Mouse (Mus musculus) erythroblast, adult 5-6 weeks (primary cell): ENCODE measurements around the gene Slc25a34. TPM values are rescaled to one million over a fixed set of nuclear protein-coding genes. Genes with fewer than 3 reads are reported as not detected.

ENCODE experiments used
- ATAC-seq: replicated peaks from 2 replicates; pipeline ENCODE4 v1.8.0; 2016; ENCODE audit warnings: moderate number of reproducible peaks, mild to moderate bottlenecking, moderate TSS enrichment, inconsistent platforms; ENCODE audit not compliant: poor library complexity, low FRiP score, severe bottlenecking
- total RNA-seq, 2 experiments: library from RNA; stranded (forward) in 1 of 2; stranded (reverse) in 1 of 2; fragments of 150-400 nt in 1 of 2; fragments of 200-764, 138-1000 nt in 1 of 2; gene quantifications; 2 replicates each; pipeline versions ENCODE4 v1.2.3 to v1.2.4; 2015 to 2017; ENCODE audit warnings: low replicate concordance in 2 of 2

The Slc25a34 gene
- total RNA-seq (2015; ENCODE audit: low replicate concordance) = not detected in 2 replicates
- total RNA-seq (2017; ENCODE audit: low replicate concordance) = not detected in 2 replicates

GRCm38 (mm10) chr4:141623666-141624065 is at the start of gene Slc25a34:
Gene Slc25a34 (minus strand): TSS chr4:141623821.
- ATAC-seq = no peak

DNA sequence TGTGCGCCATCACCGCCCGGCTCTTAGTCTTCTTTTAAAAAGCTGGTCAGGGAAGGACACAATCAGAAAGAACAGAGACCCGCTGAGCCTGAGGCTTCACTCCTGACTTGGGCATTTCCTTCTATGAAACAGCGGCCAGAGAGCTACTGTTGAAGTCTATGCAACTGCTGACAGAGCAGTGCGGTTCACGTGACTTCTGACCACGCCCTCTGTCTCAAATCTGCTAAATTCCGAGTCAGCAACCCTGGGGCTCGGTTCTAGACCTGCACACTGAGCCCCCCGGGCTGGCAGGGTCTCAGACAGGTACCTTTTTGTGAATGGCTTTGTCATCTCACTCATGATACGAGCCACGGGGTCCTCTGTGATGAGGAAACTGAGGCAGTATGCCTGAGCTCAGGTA is 48.7 kb upstream of the Slc25a34 start:
- no peak for ATAC-seq

DNA sequence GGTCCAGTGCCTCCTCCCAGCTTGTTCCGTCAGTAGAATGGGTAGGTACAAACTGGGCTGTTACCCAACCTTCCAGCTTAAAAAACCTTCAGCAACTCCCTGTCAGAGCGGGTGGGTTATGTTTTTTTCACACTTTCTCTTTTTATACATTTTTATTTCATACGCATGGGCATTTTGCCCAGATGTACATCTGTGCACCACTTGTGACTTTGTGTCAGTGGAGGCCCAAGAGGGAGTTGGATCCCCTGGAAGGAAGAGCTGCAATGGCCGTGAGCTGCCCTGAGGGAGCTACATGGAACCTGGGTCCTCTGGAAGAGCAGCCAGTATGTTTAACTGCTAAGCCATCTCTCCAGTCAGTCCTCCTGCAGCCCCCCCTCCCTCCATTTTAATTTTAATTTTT is 47.8 kb upstream of the Slc25a34 start:
- ATAC-seq = no peak

DNA sequence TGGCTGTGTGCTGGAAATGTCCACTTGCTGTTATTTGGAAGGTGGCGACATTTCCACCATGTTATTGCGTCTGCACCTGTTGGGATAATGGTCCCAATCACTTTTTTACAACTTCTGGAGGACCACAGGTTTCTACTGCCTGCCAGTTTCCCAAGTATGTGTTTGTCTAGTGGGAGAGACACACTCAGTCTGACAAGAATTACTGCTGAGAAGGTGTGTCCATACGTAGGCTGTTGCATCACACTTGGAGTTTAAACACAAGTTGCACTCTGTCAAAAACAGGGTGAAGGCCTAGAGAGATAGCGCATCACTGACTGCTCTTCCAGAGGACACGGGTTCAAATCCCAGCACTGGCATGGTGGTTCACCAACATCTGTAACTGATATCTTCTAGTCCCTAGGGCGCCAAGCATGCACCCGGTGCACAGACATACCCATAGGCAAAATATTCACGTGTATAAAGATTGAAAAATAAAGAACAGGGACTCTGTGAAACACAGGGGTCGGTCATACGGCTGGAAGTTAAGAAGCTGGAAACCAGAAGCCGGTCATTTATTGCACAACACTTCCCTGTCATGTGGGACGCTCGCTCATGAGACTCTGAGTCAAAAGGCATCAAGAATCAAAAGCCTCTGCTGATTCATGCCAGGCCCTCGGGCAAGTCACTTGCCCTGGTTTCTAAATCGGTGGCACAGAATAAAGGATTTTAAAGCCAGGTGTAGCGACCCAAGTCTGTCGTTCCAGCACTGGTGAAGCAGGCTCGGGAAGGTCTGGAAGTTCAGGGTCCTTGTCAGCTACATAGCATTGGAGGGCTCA is 46.5 kb upstream of the Slc25a34 start:
- no peak for ATAC-seq

- ATAC-seq = 0 out of 2 replicates have a peak, but pooled peaks have one; percentile 4
Measured at GRCm38 (mm10) chr4:141664799-141665198, 41.2 kb upstream of the Slc25a34 start, which contains the start of gene Plekhm2. Gene Plekhm2 (minus strand): TSS chr4:141664899.

DNA sequence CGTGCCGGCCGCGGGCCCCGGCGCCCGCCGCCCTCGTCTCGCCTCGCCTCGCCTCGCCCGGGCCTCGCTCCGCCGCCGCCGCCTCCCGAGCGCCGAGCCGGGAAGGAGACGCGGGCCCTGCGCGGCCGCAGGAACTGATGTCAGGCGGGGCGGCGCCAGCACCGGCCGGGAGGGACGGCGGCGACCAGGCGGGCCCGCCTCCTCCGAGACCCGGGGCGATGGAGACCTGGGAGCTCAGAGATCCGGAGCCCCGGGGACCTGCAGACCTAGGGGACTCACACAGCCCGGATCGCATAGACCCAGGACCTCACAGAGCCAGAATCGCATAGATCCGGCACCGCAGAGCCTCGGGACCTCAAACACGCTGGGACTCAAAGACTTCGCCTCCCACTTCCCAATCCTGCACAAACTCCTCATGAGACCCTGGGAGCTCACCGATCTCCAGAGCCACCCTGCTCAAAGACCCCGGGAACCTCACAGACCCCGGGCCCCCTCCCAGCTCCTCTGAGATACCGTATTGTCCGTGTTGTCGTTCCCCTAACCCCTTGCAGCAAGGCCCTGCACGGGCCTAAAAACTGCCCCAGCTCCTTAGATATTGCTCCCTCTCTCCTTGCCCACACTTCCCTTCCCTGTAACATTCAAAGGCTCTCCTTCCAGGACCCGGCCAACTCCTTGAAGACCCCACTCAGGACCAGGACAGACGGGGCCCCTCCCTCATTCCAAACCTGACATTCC is 40.6 kb upstream of the Slc25a34 start:
- peak; percentile 87 for ATAC-seq

DNA sequence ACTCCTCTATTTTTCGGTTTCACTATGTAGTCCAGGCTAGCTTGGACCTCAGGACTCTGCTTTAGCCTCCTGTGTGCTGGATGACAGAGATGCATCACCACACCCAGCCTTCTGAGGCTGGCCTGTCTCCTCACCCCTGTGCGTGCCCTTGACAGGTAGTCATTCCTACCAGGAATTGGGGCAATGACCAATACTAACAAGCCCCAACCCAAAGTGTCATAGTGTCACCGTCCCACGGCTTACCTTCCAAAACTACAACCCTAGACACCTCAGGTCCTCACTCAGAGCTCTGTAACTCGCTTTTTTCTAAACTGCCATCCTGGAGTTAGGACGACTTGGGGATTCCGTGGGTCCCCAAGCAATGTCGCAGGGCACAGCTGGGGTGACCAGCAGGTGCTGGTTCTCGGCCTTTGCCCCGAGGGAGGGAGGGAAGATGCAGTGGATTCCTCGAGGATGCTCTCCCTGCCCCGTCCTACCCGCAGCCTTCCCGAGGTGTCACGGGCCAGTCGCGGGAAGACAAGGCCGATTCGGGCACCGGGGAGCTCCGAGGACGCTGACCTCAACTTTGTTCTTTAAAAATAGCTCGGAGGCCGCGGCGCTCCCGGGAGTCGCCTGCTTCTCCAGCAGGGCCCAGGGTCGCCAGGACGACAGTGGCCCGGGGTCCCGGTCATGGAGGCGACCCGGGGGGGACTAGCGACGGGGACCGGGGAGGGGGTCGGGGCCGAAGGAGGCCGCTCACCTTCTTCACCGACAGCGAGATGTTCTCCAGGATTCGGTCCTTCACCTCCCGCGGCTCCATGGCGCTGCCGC is 39.7 kb upstream of the Slc25a34 start:
- peak; percentile 48 for ATAC-seq

DNA sequence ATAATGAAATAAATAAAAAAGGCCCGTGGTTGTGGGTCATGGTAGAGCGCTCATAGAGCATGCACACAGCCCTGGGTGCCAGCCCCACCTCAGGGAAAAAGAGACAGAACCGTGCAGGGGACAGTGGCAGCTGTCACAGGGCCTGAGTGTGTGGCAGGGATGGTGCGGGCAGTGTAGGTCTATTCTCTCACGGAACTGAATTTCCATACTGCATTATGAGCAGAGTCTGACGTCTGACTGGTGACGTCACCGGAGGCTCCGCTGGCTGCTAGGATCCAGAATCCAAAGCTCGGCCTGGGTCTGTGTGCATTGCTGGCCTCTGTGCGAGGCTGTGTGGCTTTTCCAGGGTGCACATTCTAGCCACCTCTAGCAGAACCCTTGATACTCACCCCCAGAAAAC is 37.3 kb upstream of the Slc25a34 start:
- no peak for ATAC-seq

DNA sequence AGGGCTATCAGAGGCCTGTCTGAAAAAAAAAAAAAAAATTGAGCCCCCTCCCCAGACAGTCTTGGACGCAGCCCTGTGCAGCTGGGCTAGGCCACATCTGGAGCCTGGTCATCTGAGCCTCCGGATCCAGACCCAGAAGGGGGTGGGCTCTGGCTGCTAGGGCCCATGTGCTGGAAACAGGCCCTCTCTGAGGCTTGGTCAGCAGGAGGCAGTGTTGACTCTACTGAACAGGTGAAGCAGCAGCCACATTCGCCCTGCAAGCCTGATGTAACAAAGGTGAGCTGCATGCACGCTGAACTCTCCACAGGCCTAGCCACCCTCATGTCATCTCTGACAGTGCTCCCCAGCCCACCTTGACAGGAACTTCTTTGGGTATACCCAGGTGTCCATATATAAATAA is 36.1 kb upstream of the Slc25a34 start:
- no peak for ATAC-seq

GRCm38 (mm10) chr4:141658846-141659484 is 35.3 kb upstream of the Slc25a34 start:
- no peak for ATAC-seq

DNA sequence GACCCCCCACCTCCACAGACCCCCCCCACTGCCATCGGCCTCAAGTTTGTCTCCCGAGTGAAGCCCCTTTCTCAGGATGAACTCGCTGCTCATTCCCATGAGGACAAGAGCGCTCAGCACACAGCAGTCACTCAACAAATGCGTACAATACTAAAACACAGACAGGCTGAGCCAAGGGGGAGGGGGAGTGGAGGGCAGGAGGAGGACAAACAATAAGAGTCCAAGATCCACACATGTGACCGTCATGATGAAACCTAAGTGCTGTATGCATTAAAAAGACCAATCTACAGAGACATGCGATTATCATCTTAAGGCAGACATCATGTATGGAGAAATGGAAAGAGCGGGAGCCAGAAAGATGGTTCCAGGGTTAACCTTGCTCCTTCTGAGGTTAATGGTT is 33.3 kb upstream of the Slc25a34 start:
- ATAC-seq = no peak

DNA sequence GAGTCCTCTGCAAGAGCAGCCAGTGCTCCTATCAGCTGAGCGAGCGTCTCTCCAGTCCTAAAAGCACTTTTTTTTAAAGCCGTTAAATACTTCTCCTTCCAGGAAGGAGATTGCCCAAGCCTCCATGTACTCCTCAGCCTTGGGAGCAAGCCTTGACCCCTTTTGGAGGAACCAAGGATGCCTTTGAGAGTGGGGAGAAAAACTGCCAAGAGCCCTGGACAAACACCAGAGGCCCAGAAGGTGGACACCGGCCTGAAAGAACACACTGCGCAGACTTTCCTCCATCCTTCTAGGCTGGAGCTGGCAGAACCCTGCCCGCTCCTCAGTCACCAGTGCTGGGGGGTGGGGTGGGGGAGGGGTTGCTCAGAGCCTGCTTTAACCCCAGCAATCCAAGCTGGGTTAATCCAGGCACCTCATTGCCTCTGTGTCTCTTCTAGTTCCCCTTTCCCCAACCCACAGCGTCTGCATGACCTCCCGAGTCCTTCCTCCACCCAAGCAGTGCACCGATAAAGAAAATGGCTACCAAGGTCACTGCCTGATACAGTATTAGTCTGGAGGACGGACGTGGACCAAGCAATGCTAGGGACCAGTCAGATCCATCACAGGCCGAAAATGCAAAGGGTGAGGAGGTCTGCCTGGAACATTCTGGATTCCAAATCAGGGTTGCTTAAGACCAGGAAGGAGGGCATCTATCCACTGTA is 32.4 kb upstream of the Slc25a34 start:
- ATAC-seq = no peak

- ATAC-seq = no peak
Measured at GRCm38 (mm10) chr4:141654509-141654908, 30.9 kb upstream of the Slc25a34 start.

- ATAC-seq = no peak
Measured at GRCm38 (mm10) chr4:141653813-141654212, 30.2 kb upstream of the Slc25a34 start.

- no peak for ATAC-seq
Measured at GRCm38 (mm10) chr4:141653044-141653443, 29.4 kb upstream of the Slc25a34 start.

DNA sequence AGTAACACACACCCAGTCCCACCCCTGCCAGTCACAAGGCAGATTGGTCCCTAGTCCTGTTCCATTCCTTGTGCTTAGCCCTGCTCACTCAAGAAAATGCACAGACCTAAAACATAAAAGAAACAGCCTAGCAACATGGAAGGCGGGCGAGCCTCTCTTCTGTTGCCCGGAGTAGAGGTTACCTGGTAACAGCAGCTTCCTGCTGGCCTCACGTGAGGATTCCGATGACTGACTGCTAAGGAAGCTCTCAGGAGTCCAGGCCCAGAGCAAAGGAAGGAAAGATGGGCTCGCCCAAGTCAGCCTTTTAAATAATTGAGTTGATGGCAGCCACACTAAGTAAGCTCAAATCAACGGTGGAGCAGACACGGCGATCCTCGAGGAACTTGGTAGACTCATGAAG is 28.3 kb upstream of the Slc25a34 start:
- no peak for ATAC-seq

- ATAC-seq = no peak
Measured at GRCm38 (mm10) chr4:141651286-141651685, 27.7 kb upstream of the Slc25a34 start.

DNA sequence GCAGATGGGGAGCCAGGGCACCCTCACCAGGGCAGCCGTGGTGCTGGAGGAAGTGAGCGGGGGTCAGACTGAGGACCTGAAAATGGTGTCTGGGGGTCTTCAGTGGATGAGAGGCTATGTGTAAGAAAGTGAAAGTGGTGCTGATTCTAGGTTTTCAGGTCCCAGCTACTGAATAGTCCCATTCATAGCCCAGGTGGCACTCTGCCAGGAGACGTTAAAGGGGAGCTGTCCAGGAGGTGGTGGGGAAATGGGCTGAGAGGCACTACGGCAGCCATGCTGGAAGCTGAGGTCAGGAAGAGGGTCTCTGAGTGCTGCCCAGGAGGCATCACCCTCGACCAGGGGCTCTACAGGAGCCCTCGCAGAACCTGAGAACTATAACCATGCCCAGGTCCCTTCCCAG is 25.6 kb upstream of the Slc25a34 start:
- no peak for ATAC-seq

DNA sequence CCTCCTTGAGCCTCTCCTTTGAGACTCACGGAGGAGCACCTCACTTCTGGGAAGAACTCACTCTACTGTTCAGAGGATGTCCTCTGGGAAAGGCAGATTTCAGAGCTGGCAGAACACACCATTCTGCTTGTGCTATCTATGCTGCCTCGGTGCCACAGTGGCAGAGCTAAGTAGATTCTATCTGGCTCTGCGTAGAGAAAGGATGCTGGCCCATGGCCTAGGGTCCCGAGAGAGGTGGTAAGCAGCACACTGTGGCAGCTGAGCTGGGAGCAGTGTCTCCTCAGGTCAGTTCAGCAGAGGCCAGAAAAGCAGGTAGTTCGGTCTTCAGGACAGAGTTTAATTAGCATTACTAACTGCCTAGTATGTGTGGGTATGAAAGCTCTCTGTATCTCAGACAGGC is 24.6 kb upstream of the Slc25a34 start:
- ATAC-seq = no peak
